Mouse (Mus musculus) liver (tissue): ENCODE data around the gene Trip6.

ENCODE experiments used
- DNase-seq: peaks from one replicate; pipeline ENCODE4 v3.0.0-alpha.2; 2020; ENCODE audit warnings: mixed read lengths

The Trip6 gene

DNA sequence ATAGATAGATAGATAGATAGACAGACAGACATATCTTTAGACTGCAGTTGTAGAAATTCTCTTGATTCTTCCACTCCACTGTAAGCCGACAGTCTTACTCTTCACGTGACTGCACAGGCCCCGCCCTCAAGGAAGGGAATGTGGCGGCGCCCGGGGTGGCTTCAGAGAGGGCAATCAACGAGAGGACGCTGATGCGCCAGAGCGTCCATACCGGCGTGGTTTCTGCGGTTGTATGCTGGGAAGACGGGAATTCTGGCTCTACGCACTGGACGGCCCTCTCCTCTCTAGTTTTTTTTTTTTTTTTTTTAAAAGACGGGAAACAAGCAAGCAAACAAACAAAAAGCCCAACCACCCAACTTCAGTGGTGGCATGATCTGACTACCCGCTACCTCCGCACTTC, 24.1 kb upstream of the Trip6 start:
- DNase-seq = peak; percentile 88

DNA sequence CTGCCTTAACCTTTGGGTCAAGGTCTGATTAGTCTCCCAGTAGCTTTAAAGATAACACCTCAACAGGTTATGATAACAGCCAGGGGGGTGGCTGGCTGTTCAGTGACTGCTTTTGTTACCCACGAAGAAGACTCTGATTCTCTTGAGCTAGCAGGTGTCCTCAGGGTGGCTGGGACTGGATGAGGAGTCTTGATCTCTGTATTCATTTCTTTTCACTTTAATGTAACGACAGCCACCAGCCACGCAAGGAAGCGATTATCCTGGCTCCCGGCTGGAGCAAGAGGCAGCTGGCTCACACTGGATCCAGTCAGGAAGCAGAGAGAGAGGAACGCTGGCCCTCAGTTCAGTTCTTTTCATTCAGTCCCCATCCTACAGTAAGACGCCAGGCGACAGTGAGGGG, 23.0 kb upstream of the Trip6 start:
- no peak for DNase-seq

DNA sequence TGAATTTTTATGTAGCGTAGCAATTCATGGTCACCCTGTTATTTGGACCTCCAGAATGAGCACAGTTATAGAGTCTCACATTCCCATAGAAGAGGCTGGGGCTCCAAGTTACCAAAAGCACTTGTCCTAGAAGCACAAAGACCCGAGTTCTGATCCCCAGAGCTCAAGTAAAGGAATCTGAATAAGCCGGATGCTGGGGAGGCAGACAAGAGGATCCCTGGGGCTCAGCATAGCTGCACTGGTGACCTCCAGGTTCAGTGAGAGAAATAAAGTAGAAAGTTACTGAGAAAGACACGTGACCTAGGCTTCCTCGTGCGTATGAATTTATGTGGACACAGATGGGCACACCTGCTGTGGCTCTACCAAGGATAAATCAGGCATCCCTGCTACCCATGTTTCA, 20.9 kb upstream of the Trip6 start:
- no peak for DNase-seq

DNA sequence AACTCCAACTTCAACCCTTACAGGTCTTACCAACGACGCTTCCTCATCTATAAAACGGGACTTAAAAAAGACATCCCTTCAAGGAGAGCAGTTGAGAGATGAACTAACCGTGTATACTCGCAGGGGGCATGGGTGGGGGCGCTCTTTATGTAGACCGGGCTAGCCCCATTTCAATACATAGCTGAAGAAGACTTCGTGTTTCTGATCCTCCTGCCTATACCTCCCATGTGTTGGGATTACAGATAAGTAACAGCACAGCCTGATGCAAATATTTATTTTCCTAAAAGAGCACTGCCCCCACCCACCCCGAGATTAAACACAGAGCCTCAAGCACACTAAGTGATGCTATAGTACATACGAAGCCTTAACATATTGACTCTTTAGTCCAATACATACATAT, 20.1 kb upstream of the Trip6 start:
- DNase-seq = no peak

DNA sequence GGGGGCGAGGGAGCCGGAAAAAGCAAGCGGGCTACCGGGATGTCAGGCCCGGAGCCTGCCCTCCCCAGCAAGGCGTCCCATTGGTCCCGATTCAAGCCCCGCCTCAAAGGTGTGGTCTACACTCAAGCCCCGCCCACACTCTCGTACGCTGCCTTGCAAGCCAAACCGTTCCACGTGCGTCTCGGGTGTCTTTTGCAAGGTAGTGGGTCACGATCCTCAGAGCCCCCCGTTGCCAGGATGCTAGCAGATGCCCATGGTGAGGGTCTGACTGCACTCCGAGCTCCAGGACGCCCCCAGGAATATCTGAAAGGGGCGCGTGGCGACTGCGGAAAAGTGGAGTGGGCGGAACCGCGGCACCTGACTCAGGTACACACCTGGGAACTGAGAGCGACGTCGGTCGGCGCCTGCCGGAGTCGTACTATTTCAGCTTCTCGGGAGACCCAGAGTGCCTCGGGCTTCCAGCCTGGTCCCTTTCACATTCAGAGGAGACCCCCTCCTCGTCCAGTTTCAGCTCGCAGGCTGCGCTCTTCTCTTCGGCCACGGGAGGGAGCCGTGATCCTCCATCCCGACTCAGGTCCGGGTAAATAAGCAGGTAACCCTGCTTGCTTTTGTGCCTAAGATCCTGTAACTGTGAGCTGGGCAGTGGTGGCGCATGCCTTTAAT, 19.4 kb upstream of the Trip6 start, which contains the start of gene Slc12a9:
Gene Slc12a9 (minus strand): TSS at position 86 of the 663 bp plus-strand sequence.
- DNase-seq = peak; percentile 93

DNA sequence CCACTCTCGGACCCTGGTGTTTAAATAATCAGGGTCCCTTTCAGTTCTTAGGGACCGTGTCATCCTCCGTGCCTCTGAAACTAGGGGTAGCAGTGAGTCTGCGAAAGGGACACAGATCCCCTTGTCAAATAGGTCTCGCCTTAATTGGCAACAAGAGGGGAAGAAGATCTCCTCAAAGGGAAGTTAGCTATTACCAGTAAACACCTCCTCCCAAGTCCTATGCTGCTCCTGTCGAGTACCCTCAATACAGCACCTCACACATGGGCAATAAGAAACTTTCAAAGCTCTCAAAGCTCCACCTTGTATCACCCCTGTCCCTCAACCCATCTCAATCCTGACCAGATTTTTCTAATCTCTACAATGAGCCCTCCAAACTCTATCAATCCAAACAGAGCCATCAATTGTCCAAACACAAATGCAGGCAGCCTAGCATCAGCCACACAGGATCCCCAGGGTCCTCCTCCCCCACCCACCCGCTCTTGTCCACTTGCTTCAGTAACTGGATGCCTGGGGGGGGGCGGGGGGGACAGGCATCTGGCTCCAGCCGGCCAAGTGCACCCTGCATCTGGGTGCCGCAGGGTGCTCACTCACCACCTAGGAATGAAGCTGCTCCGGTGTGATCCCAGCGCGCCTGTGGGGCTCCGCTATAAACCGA, 18.8 kb upstream of the Trip6 start:
- DNase-seq = no peak

DNA sequence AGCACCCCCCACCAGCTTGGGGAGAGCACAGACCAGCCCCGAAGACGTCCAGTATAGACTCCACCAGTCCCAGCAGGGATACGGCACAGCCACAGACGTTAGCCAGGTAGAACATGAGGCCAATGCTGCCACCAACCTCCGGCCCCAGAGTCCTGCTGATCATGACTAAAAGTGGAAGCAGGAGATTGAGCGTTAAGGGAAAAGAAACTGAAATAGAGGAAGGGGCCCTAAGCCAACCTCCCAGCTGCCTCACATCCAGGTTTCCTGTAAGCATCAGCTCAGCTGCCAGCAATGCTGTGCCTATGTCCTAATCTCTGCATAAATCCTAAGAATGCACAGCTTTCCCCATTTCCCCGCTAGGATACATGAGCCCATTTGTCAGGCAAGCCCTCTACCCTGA, 16.7 kb upstream of the Trip6 start:
- no peak for DNase-seq

DNA sequence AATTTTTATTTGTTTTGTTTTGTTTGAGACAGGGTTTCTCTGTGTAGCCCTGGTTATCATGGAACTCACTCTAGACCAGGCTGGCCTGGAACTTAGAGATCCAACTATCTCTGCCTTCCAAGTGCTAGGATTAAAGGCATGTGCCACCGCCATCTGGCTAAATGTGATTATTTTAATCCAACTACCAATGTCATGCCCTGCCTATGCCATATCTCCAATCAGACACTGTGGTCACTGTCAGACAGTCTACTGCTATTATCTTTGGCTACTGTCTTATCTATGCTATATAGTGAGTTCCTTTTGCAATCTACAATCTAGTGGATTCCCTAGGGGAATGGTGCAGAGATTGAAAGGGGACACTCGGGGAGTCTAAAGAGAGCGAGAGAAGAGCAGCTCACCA, 6.8 kb upstream of the Trip6 start:
- no peak for DNase-seq

DNA sequence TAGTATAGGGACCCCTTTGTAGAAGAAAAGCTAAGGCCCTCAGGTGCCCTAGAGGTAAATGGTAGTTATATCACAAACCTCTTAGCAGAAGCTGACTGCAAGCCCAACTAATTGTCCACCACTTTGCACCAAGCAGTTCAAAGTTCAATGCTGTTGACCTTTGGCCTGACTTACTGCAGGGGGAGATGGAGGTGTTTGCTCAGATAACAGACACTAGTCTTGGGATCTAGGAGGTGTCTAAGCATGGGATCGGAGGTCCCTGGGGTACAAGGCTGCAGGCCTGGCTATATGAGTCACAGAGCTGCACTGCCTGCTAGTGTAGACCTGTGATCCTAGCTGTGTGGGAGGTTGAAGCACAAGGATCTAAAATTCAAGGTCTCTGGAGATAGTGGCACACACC, 4.4 kb upstream of the Trip6 start:
- no peak for DNase-seq

DNA sequence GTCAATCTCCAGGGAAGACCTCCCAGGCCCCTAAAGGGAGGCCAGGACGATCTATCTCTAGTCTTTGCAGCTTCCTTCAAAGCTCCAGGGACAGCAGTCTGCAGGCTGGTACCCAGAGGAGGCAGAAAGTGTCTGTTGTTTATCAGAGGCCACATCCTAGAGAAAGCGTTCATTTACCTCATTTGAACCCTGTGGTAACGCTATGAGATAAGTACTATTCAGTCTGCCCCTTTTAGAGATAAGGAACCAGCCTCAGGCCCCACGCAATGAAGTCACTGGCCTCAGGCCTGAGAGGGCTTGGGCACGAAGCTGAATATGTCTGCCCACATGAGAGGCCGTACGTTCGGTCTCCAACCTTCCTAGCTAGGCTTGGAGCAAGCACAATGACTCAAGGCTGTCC, 3.2 kb upstream of the Trip6 start:
- no peak for DNase-seq

DNA sequence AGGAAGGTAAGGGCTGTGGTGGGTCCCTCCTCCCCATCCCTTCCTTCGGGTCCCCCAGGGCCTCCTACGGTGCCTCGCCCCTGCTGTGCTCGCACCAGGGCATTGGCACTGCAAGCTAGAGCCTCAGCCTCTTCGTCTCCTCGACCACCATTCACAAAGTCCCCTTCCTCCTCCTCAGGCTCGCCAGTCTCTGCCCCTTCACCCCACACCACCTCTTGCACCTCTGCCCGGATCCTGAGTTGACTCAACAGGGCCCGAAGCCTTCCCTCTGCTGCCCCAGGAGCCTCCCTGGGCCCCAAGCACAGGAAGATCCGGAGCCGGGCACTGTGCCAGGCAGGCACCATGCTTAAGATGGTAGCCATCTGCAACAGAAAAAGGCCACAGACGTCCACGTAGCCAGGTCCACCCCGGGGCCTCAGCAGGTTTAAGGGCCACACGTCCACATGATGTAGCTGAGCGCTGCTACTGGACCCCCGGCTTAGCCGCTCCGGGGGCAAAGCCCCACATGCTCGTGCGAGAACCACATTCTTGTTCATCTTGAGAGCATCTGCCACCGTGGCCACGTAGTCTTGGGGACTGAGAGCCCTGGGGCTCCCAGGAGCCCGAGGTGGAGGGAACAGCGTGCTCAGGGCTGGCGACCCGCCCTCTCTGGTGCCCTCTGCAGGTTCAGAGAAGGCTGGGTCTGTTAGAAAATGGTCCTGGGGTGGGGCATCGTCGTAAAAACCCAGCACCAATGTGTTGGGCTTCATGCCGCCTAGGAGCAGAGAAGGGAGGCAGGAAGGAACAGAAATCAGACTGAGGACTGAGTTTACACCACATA, 1.1 kb upstream of the Trip6 start:
- peak; percentile 63 for DNase-seq

DNA sequence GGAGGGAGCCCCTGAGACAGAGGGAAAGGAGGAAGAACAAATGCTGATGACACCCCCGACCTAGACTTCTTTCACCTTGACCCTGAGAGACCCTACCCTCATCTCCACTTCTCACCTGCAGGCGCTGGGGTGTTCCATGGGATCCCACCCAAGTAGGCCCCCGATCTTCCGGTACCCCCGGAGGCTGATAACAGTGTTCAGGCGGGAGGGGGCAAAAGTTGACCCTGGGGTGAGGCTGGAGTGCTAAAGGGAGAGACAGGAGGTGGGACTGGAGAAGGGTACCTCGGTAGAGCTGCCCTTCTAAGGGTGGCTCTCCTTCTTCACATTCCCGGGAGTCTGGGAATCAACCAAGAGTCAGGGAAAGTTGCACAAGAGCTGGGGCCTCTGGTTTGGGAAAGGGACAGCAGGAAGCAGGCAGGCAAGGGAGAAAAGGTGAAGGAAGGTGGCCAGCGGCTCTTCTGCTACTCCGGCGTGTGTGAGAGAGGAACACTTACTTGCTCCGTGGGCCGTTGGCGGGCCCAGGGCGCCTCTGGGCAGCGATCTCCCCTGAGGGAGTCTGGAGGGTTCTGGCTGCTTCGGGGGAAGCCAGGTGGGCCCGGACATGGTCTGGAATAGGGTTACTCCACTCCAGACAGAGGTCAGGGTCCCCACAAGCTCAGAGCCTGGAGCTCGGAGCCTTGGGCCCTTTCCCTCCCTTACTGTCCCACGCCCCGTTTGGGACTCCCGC, 575 bp downstream of the Trip6 start:
- DNase-seq = no peak

DNA sequence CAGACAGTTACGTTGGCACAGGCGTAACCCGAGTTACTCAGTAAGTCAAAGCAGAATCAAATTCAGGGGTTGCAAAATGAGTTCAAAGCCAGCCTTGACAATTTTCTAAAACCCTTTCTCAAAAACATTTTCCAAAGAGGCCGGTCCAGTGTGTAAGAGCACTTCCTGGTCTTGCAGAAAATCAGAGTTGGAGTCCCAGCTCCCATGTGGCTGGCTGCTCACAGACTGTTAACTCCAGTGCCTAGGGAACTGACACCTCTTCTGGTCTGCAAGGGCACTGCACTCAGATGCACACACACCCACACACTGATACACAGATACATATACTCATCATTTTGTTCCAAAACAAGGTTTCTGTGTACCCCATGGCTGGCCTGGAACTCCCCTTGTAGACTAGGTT, 5.8 kb downstream of the Trip6 start:
- no peak for DNase-seq

DNA sequence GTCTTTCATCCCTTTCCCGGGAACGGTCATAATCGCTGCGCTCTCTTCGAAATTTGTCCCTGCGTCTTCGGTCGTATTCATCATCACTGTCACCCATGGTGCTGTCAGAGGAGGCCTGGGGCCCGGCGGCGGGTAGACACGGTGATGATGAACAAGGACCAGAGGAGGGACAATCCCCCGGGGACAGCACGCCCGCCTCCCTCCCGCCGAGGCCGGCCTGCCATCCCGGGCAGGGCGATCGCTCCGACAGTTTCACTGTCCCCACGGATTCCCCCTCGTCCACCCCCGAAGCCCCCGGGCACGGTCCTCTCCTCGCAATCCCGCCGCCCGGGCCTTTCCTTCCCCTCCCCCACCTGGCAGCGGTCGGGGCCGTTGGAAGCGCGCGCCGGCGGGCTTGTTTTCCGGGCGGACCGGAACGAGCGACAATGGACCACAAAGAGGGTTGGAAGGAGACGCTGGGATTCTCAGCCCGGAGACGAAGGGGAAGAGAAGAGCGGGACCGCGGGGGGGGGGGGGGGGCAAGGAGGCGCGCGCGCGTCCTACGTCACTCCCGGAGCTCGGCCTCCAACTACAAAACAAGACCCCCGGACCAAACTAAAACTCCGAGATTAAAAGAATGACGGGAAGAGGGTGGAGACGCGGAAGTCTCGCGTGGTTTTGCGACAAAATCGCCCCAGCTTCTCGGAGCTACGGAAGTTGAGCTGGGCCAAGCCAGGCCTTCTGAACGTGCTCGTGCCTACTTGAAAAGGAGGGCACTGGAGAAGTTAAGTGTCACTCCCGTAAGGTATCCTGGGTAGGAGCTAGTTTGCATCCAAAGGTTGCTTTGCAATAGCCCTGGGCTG, 6.9 kb downstream of the Trip6 start, which contains the start of gene Srrt:
Gene Srrt (minus strand): TSS at position 604 of the 842 bp plus-strand sequence.
- peak; percentile 92 for DNase-seq

DNA sequence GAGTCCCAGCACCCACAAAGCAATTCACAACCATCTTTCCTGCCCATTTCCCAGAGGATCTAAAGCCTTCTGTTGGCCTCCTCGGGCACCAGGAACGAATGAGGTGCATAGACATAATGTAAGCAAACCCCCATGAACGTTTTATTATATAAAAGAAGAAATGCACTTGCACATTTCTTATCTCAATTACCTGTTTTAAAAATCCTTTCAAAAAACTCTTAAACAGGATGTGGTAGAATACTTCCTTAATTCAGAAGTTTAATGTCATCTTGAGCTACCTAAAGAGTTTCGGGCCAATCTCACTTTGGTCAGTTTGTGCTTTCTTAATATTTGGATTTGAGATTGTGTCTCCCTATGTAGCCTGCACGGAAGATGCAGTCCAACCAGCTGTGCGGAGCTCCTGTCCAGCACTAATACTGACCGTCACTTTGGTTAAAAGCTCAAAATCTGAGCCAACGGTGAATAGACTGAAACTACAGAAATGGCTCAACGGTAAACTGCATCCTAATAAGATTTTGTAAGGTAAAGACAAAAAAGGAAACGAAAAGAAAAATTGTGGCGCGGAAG, 7.7 kb downstream of the Trip6 start:
- DNase-seq = no peak

DNA sequence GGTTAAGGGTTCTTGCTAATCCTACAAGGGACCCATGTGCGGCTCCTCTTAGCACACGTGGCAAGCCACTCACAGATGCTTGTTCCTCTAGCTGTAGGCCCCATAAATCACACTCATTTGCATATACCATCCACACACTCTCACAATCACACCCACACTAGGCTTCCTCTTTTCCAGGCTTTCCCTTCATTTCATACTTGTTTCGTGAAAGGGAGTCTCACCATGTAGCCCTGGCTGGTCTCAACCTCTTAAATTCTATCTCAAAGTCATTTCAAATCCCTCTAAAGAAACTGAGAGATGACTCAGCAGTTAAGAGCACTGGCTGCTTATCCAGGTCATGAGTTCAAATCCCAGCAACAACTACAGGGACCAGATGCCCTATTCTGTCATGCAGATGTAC, 8.4 kb downstream of the Trip6 start:
- no peak for DNase-seq

DNA sequence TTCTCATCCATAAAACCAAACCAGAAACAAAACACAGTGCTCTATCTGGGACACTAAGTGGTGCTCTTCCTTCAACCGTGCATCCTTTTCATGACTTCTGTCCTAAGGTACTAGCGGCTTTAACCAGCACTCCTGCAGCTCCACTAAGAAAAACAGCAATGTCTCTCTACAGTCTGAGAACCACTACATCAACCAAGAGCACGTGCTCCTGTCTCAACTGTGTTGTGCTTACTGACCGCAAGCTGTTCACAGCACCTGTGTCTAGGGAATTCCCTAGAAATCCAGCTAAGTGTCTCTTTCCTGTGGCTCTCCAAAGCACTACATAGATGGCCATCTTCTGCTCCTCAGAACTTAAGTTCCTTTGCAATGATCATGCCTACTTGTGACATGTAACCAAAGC, 9.4 kb downstream of the Trip6 start:
- no peak for DNase-seq

DNA sequence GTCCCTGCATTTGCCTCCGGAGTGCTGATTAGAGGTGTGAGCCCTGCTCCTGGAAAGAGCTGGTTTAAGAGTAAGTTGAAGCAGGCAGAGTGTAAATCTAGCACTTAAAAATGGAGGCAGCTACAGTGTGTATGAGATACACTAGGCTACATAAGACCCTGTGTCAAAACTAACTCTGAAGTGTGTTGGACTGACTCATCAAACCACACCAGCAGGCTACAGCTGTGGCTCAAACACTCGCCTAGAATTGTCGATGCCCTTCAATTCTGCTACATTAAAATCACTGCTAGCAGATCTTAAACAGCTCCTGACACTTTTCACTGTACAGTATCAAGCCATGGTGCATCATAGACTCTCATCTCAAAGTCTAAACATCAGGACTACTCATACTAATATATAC, 10.0 kb downstream of the Trip6 start:
- no peak for DNase-seq

DNA sequence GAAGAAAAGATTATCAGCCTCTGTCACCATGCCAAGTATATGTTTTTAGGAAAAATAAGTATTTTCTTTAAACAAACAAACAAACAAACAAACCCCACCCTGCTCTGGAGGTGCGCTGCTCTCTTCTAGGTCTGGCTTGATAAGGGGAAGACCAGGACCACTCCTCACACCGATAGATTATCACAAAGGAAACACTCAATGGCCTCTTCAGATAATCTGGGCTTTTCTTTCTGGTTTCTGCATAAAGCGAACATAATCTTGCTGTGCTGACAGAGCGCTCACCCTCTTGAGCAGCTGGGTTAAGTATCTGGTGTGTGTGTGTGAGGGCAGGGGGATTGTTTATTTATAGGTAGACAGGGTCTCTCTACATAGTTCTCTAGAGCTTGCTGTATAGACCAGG, 10.6 kb downstream of the Trip6 start:
- no peak for DNase-seq

DNA sequence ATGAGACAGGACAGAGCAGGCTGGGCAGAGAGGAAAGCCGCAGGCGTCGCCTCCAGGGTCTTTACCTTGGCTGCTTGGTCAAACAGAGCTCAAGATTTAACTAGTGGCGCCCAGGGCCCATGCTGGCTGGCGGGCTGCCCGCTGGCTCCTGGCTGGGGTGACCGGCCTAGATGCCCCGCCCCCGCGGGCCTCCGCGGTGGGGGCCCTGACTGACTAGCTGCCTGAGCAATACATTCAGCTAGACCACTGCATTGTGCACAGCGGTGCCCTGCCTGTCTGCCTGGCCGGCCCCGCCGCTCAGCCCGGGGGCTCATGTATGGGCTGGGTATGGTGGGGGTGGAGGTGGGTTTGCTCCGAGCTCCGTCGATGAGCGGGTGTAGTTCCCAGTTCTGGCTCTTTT, 13.0 kb downstream of the Trip6 start:
- DNase-seq = peak; percentile 36

DNA sequence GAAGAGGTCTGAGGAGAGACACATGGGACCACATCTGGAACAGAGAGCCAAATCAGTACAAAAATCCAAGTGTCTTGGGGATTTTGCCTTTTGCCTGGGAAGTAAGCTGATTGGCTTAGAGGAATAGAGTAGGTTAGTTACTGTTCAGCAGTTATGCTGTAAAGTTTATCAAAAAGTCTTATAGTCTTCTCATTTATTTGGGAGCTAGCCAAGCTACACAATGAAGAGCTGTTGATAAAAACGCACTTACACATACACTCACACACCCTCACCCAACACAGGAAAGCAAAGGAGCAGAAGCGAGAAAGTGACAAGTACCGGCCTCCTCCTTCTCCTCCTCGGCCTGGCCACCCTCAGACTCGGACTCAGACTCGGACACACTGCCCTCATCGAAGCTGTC, 15.0 kb downstream of the Trip6 start:
- DNase-seq = no peak

DNA sequence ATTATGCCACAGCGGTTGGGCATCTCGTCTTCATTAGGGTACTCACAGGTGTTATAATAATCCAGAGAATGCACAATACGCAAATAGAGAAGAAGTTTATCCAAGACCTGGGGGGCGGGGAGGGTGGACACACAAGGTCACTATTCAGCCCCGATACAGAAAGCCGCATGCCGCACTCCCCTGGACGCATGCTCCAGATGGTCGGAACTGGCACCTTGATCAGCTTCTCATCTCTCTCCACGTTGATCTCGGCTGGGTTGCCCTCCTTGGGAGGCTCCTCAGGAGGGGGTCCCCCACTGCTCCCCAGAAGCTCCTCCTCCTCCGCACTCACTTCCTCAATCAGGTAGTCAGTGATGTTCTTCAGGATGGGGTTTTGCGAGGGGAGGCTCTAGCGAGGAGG, 17.1 kb downstream of the Trip6 start:
- DNase-seq = no peak
